ENCODE assay signal across 1 mouse cellular context in the genomic region with DNA sequence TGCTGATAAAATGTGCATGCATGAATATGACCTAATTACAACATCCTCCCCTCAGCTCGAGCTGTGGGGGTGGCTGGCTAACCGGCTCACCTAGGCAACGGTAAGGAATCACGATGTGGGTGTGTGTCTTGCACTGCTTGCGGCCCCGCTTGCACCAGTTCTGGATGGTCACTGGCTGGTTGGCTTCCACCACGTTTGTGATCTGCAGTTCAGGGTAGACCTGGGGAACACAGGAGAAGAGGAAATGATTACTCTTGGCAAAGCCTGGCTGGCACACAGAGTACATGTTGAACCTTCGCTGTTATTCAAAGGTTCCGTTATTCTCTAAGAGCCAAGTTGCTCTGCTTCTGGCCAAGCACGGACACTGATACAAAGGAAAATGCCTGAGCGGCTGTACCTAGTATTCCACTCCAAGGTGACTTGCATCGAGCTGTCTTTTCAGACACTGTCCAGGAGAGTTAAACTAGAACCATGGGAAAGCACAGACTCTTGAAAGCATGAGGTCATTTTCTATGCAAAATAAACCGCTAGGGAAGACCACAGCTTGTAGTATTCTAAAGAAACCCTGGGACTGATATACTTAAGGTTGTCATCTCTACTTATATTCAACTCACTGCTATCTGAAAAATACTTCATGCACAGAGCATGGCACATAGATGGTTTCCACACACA.
TF ChIP-seq lines count a peak whose summit lies in the region.

No protein-coding gene starts in this region.

TF ChIP-seq in CH12.LX, 34 proteins besides CTCF, POLR2A, EP300 and RAD21 (continued from another document):
- TF ChIP-seq PAX5 (IDR thresholded peaks at IDR 0.05; ENCODE audit: low read length) = no peak
- TF ChIP-seq MAZ (IDR thresholded peaks at IDR 0.05; ENCODE audit: low read depth, low read length) = no peak
- TF ChIP-seq TBP (conservative IDR thresholded peaks at IDR 0.05; ENCODE audit: low read depth, low read length) = no peak
- no peak for TF ChIP-seq MAFK (IDR thresholded peaks at IDR 0.05; ENCODE audit: insufficient replicate concordance, low read length)
